Mouse (Mus musculus) stomach, postnatal 0 days (tissue): ENCODE data around the gene Fkbp8.

Experiments used
- CTCF ChIP-seq: IDR thresholded peaks from 2 replicates; pipeline ENCODE4 v1.5.1; 2016; ENCODE audit warnings: antibody characterized with exemption, low read depth, mild to moderate bottlenecking, moderate library complexity
- EP300 ChIP-seq: optimal IDR thresholded peaks from 2 replicates; pipeline ENCODE3; 2016; ENCODE audit warnings: antibody characterized with exemption

DNA sequence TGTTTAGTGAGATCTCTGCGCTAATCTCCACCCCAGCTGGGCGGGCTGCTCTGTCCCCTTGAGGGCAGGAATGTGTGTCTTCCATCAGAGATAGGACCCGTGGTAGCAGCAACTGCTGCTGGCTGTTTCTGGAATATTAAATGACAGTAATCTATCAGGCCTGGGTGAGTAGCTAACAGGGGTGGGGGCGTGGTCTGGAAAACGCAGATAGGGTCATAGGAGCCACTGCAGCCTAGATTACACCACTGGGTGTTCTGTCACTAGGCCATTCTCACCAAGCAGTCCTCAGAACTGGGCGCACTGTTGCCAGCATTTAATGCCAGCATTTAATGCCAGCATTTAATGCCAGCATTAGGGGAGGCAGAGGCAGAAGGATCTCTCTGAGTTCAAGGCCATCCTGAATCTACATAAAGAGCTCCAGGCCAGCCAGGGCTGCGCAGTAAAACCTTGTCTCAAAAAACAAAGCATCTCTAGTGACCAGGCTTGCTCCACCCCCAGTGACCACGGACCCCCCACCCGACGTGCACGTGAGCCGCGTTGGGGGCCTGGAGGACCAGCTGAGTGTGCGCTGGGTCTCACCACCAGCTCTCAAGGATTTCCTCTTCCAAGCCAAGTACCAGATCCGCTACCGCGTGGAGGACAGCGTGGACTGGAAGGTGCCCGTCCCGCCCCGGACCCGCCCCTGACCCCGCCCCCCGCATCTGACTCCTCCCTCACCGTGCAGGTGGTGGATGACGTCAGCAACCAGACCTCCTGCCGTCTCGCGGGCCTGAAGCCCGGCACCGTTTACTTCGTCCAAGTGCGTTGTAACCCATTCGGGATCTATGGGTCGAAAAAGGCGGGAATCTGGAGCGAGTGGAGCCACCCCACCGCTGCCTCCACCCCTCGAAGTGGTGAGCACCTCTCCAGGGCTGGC lies 26.9 kb upstream of the Fkbp8 start:
- TF ChIP-seq CTCF (no peak), EP300 (no peak)
